In the genomic region with DNA sequence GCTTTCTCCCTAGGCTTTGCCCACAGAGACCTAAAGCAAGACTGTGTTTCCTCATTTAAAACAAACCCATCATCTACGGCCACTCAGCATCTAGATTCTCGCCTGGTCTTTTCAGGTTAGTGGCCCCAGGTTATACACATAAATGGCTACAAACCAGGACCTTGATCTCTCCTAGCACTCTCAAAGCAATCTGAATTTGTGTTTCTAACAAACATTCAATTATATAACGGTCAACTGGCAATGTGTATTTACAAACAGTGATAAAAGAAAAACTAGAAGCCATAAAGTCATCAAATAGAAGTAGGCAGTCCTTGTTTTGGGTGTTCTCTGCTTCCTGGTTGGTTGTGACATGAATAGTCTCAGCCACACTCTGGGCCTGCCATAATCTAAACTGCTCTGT, we compare ENCODE assay signal across 26 mouse cellular contexts.
"Had no signal": no experiment of that assay in that cellular context is flagged by ENCODE, and none has a peak within 500 bp of the region (broad histone marks: within the 10 kb centered on the region; RNA-seq: fewer than 3 reads in every experiment).

No protein-coding gene starts in this region.

- H3K4me3 ChIP-seq: heart, adult 2 months; heart, embryonic 12.5 days; hindbrain, embryonic 13.5 days; hindbrain, embryonic 15.5 days; intestine, embryonic 15.5 days; kidney, embryonic 15.5 days; layer of hippocampus, adult 2 months; left cerebral cortex, adult 2 months; limb, embryonic 10.5 days; limb, embryonic 12.5 days; liver, embryonic 13.5 days; liver, embryonic 15.5 days had no signal

- H3K36me3 ChIP-seq: heart, embryonic 12.5 days; hindbrain, embryonic 13.5 days; hindbrain, embryonic 15.5 days; intestine, embryonic 15.5 days; kidney, embryonic 15.5 days; limb, embryonic 10.5 days; limb, embryonic 12.5 days; liver, embryonic 13.5 days; liver, embryonic 15.5 days had no signal

- H3K27me3 ChIP-seq: heart, embryonic 12.5 days; hindbrain, embryonic 13.5 days; hindbrain, embryonic 15.5 days; intestine, embryonic 15.5 days; kidney, embryonic 15.5 days; liver, embryonic 13.5 days; liver, embryonic 15.5 days had no signal

- H3K27ac ChIP-seq: hindbrain, embryonic 13.5 days; hindbrain, embryonic 15.5 days; hindbrain, postnatal 0 days; intestine, embryonic 15.5 days; kidney, embryonic 15.5 days; kidney, postnatal 0 days; limb, embryonic 10.5 days; limb, embryonic 12.5 days; liver, embryonic 13.5 days; liver, embryonic 15.5 days had no signal

- H3K9ac ChIP-seq: heart, embryonic 12.5 days; hindbrain, embryonic 13.5 days; hindbrain, embryonic 15.5 days; intestine, embryonic 15.5 days; kidney, embryonic 15.5 days; limb, embryonic 12.5 days; liver, embryonic 13.5 days; liver, embryonic 15.5 days; liver, postnatal 0 days had no signal

- ATAC-seq: hindbrain, postnatal 0 days; inflammation-experienced regulatory T-cells, adult 6 months; intestine, embryonic 15.5 days; intestine, postnatal 0 days; liver, postnatal 0 days had no signal

- H3K9me3 ChIP-seq: heart, embryonic 12.5 days; hindbrain, embryonic 13.5 days; hindbrain, embryonic 15.5 days; intestine, embryonic 15.5 days; kidney, embryonic 15.5 days; limb, embryonic 10.5 days; limb, embryonic 12.5 days; liver, embryonic 13.5 days; liver, embryonic 15.5 days had no signal

- DNase-seq: gastrocnemius, postnatal 14 days; gastrocnemius, postnatal 36 days; heart, postnatal 10 days; heart, postnatal 36 days; kidney, adult 18-20 months; kidney, adult 8-10 months; kidney, postnatal 14 days; kidney, postnatal 36 days; liver, embryonic 13.5 days; liver, postnatal 0 days had no signal

- H3K4me2 ChIP-seq: heart, embryonic 12.5 days; hindbrain, embryonic 13.5 days; hindbrain, embryonic 15.5 days; intestine, embryonic 15.5 days; kidney, embryonic 15.5 days; limb, embryonic 12.5 days; liver, embryonic 11.5 days; liver, embryonic 13.5 days; liver, embryonic 15.5 days had no signal
